Mouse (Mus musculus) right cerebral cortex, postnatal 36 days (tissue): ENCODE measurements around the gene Zeb2.
"Not testable (repeated sequence)": the region's sequence is repeated elsewhere in the genome, so short reads cannot be mapped to it uniquely, and the experiment has no call there.

Experiments
- DNase-seq, 2 experiments: peaks; one replicate each; pipeline ENCODE4 v3.0.0; 2022; ENCODE audit warnings: low spot score in 2 of 2, mixed read lengths in 1 of 2

Zeb2 gene

GRCm38 (mm10) chr2:45112021-45112747 is 5.0 kb downstream of the Zeb2 start:
- no peak for DNase-seq

GRCm38 (mm10) chr2:45111571-45111970 is 5.6 kb downstream of the Zeb2 start:
- DNase-seq, result not testable (repeated sequence)

- no peak for DNase-seq
These were observed 6.3 kb downstream of the Zeb2 start for GRCm38 (mm10) chr2:45110757-45111411.

- no peak for DNase-seq
These were observed 7.0 kb downstream of the Zeb2 start for GRCm38 (mm10) chr2:45109951-45110756.

- no peak for DNase-seq
These were observed 7.8 kb downstream of the Zeb2 start for GRCm38 (mm10) chr2:45109161-45109950.

- no peak for DNase-seq
These were observed 8.6 kb downstream of the Zeb2 start for GRCm38 (mm10) chr2:45108521-45109091.

GRCm38 (mm10) chr2:45107555-45107954 is 9.6 kb downstream of the Zeb2 start:
- no peak for DNase-seq

- DNase-seq, result no peak
These were observed 11.0 kb downstream of the Zeb2 start for GRCm38 (mm10) chr2:45105922-45106851.

GRCm38 (mm10) chr2:45105281-45105721 is 11.9 kb downstream of the Zeb2 start:
- no peak for DNase-seq

- DNase-seq, result no peak
These were observed 12.6 kb downstream of the Zeb2 start for GRCm38 (mm10) chr2:45104511-45105055.

- no peak for DNase-seq
These were observed 13.1 kb downstream of the Zeb2 start for GRCm38 (mm10) chr2:45104066-45104465.

GRCm38 (mm10) chr2:45103021-45103983 is 13.9 kb downstream of the Zeb2 start:
- DNase-seq, result no peak

GRCm38 (mm10) chr2:45102191-45102638 is 15.0 kb downstream of the Zeb2 start:
- no peak for DNase-seq

GRCm38 (mm10) chr2:45101586-45101985 is 15.6 kb downstream of the Zeb2 start:
- DNase-seq, result no peak

- no peak for DNase-seq
These were observed 16.2 kb downstream of the Zeb2 start for GRCm38 (mm10) chr2:45101040-45101439.

GRCm38 (mm10) chr2:45100628-45101027 is 16.6 kb downstream of the Zeb2 start:
- no peak for DNase-seq

- no peak for DNase-seq
These were observed 17.2 kb downstream of the Zeb2 start for GRCm38 (mm10) chr2:45100017-45100416.

GRCm38 (mm10) chr2:45099081-45099480 is 18.1 kb downstream of the Zeb2 start:
- no peak for DNase-seq

GRCm38 (mm10) chr2:45097969-45098368 is 19.2 kb downstream of the Zeb2 start:
- no peak for DNase-seq
